Mouse (Mus musculus) forebrain, embryonic 13.5 days (tissue): Measurements from ENCODE around the gene Ifnar1. TPM values are rescaled to one million over a fixed set of nuclear protein-coding genes. Genes with fewer than 3 reads are reported as not detected.
"Not testable (repeated sequence)": the region's sequence is repeated elsewhere in the genome, so short reads cannot be mapped to it uniquely, and the experiment has no call there.

Source experiments
- ATAC-seq: fragments of 200-750 bp; cut with Nextera tagmentation; 2 replicates; pipeline ENCODE4 v1.8.0; 2017
- H3K27ac ChIP-seq: fragments of 300-500 bp; sonication (generic); 2 replicates; pipeline ENCODE4 v1.5.1; 2015; ENCODE audit warnings: inconsistent platforms, mild to moderate bottlenecking, moderate library complexity
- H3K27me3 ChIP-seq: fragments of 300-500 bp; sonication (generic); 2 replicates; pipeline ENCODE4 v1.6.1; 2015; ENCODE audit warnings: mild to moderate bottlenecking, inconsistent platforms
- H3K36me3 ChIP-seq: fragments of 300-500 bp; sonication (generic); 2 replicates; pipeline ENCODE4 v1.6.1; 2015; ENCODE audit warnings: mild to moderate bottlenecking, inconsistent platforms; ENCODE audit not compliant: poor library complexity, severe bottlenecking
- H3K4me1 ChIP-seq: fragments of 300-500 bp; sonication (generic); 2 replicates; pipeline ENCODE4 v1.6.1; 2015; ENCODE audit warnings: inconsistent platforms
- H3K4me2 ChIP-seq: fragments of 300-500 bp; sonication (generic); 2 replicates; pipeline ENCODE4 v1.6.1; 2015; ENCODE audit warnings: inconsistent platforms, mild to moderate bottlenecking, moderate library complexity
- H3K4me3 ChIP-seq: fragments of 300-500 bp; sonication (generic); 2 replicates; pipeline ENCODE4 v1.5.1; 2015; ENCODE audit warnings: mild to moderate bottlenecking, inconsistent platforms
- H3K9ac ChIP-seq: fragments of 300-500 bp; sonication (generic); 2 replicates; pipeline ENCODE4 v1.6.1; 2015; ENCODE audit warnings: mild to moderate bottlenecking, inconsistent platforms
- H3K9me3 ChIP-seq: fragments of 300-500 bp; sonication (generic); replicated peaks from 2 replicates; pipeline ENCODE4 v1.6.1; 2016; ENCODE audit warnings: inconsistent platforms
- WGBS: fragments of 180-500 bp; shearing (Covaris S2); methylation state at CpG from one replicate; pipeline ENCODE4 v1.1.7; 2015; 5-methylcytosine and 5-hydroxymethylcytosine counted together
- polyA plus RNA-seq: library from polyadenylated mRNA; unstranded; fragments of >200 nt; fragmentation: Nextera tagmentation; extraction: Ambion mirVana; gene quantifications from 2 replicates; pipeline ENCODE4 v1.2.1, GENCODE M21; 2015

The Ifnar1 gene
- polyA plus RNA-seq, 1 experiment from 2014 or later: 45.9 TPM

- Histone ChIP-seq H3K27me3 (no peaks in the 10 kb centered on the region), H3K4me2 (no peak overlapping the region), H3K9ac (no peak overlapping the region), H3K27ac (no peak overlapping the region), H3K4me3 (no peak overlapping the region), H3K9me3 (0 out of 2 replicates have a peak, but pooled peaks cover 5% of the 10 kb centered on the region), H3K4me1 (no peaks in the 10 kb centered on the region), H3K36me3 (no peaks in the 10 kb centered on the region)
- WGBS: 85% methylated on average over 5 of the region's 5 CpGs
- ATAC-seq: no peak
These were observed 37.0 kb downstream of the Ifnar1 start for GRCm38 (mm10) chr16:91522040-91522439.

- no peak for ATAC-seq
- no peaks in the 10 kb centered on the region for H3K27me3 ChIP-seq
- 78% methylated on average over 18 of the region's 18 CpGs for WGBS
- no peaks in the 10 kb centered on the region for H3K4me1 ChIP-seq
- 0 out of 2 replicates have a peak, but pooled peaks cover 5% of the 10 kb centered on the region for H3K9me3 ChIP-seq
- no peak overlapping the region for H3K9ac ChIP-seq
- H3K27ac ChIP-seq: no peak overlapping the region
- H3K36me3 ChIP-seq: no peaks in the 10 kb centered on the region
- no peak overlapping the region for H3K4me3 ChIP-seq
- no peak overlapping the region for H3K4me2 ChIP-seq
These were observed 37.7 kb downstream of the Ifnar1 start for GRCm38 (mm10) chr16:91522479-91523309.

- Histone ChIP-seq H3K36me3 (no peaks in the 10 kb centered on the region), H3K4me1 (no peaks in the 10 kb centered on the region), H3K4me2 (no peak overlapping the region), H3K9ac (no peak overlapping the region), H3K27ac (no peak overlapping the region), H3K4me3 (no peak overlapping the region), H3K9me3 (0 out of 2 replicates have a peak, but pooled peaks cover 5% of the 10 kb centered on the region), H3K27me3 (no peaks in the 10 kb centered on the region)
- ATAC-seq: no peak
- 83% methylated on average over 5 of the region's 5 CpGs for WGBS
These were observed 39.2 kb downstream of the Ifnar1 start for GRCm38 (mm10) chr16:91524206-91524605.

- WGBS: 94% methylated on average over 6 of the region's 6 CpGs
These were observed 41.2 kb downstream of the Ifnar1 start for GRCm38 (mm10) chr16:91526274-91526673.

GRCm38 (mm10) chr16:91527051-91527450 is 42.0 kb downstream of the Ifnar1 start:
- WGBS: 76% methylated on average over 10 of the region's 10 CpGs
- Histone ChIP-seq H3K36me3 (no peaks in the 10 kb centered on the region), H3K4me1 (no peaks in the 10 kb centered on the region), H3K27ac (no peak overlapping the region), H3K9ac (no peak overlapping the region), H3K4me2 (no peak overlapping the region), H3K4me3 (no peak overlapping the region), H3K27me3 (no peaks in the 10 kb centered on the region), H3K9me3 (0 out of 2 replicates have a peak, but pooled peaks cover 5% of the 10 kb centered on the region)
- ATAC-seq: no peak

More at GRCm38 (mm10) chr16:91526274-91526673, 41.2 kb downstream of the Ifnar1 start:
- ATAC-seq: no peak
- H3K27ac ChIP-seq: no peak overlapping the region
- H3K27me3 ChIP-seq: no peaks in the 10 kb centered on the region
- no peak overlapping the region for H3K9ac ChIP-seq
- no peaks in the 10 kb centered on the region for H3K4me1 ChIP-seq
- no peaks in the 10 kb centered on the region for H3K36me3 ChIP-seq
- H3K4me2 ChIP-seq: no peak overlapping the region
- no peak overlapping the region for H3K4me3 ChIP-seq
- 0 out of 2 replicates have a peak, but pooled peaks cover 5% of the 10 kb centered on the region for H3K9me3 ChIP-seq

GRCm38 (mm10) chr16:91527500-91527899 is 42.5 kb downstream of the Ifnar1 start:
- Histone ChIP-seq H3K9me3 (0 out of 2 replicates have a peak, but pooled peaks cover 5% of the 10 kb centered on the region), H3K4me1 (no peaks in the 10 kb centered on the region), H3K9ac (no peak overlapping the region), H3K27me3 (no peaks in the 10 kb centered on the region), H3K4me2 (no peak overlapping the region), H3K27ac (no peak overlapping the region), H3K4me3 (no peak overlapping the region), H3K36me3 (no peaks in the 10 kb centered on the region)
- 74% methylated on average over 5 of the region's 5 CpGs for WGBS
- ATAC-seq: no peak

GRCm38 (mm10) chr16:91528578-91528977 is 43.5 kb downstream of the Ifnar1 start:
- Histone ChIP-seq H3K9me3 (0 out of 2 replicates have a peak, but pooled peaks cover 5% of the 10 kb centered on the region), H3K27me3 (no peaks in the 10 kb centered on the region), H3K9ac (no peak overlapping the region), H3K4me1 (no peaks in the 10 kb centered on the region), H3K36me3 (no peaks in the 10 kb centered on the region), H3K4me2 (no peak overlapping the region), H3K4me3 (no peak overlapping the region), H3K27ac (no peak overlapping the region)
- ATAC-seq: no peak
- 82% methylated on average over 9 of the region's 9 CpGs for WGBS

- H3K27me3 ChIP-seq, H3K4me2 ChIP-seq, H3K4me1 ChIP-seq, H3K27ac ChIP-seq, ATAC-seq, H3K36me3 ChIP-seq, H3K9me3 ChIP-seq, H3K9ac ChIP-seq, H3K4me3 ChIP-seq: not testable (repeated sequence)
- 82% methylated on average over 4 of the region's 4 CpGs for WGBS
These were observed 45.8 kb downstream of the Ifnar1 start for GRCm38 (mm10) chr16:91530830-91531229.

GRCm38 (mm10) chr16:91531856-91532255 is 46.8 kb downstream of the Ifnar1 start:
- H3K4me1 ChIP-seq: no peaks in the 10 kb centered on the region
- H3K4me2 ChIP-seq: no peak overlapping the region
- H3K36me3 ChIP-seq: no peaks in the 10 kb centered on the region
- no peak for ATAC-seq
- 85% methylated on average over 6 of the region's 6 CpGs for WGBS
- H3K27me3 ChIP-seq: no peaks in the 10 kb centered on the region
- H3K9ac ChIP-seq: no peak overlapping the region
- H3K4me3 ChIP-seq: no peak overlapping the region
- no peaks in the 10 kb centered on the region for H3K9me3 ChIP-seq
- H3K27ac ChIP-seq: no peak overlapping the region

- no peak for ATAC-seq
- no peaks in the 10 kb centered on the region for H3K9me3 ChIP-seq
- no peaks in the 10 kb centered on the region for H3K27me3 ChIP-seq
- H3K4me2 ChIP-seq: no peak overlapping the region
- no peak overlapping the region for H3K9ac ChIP-seq
- WGBS: 57% methylated on average over 2 of the region's 2 CpGs
- H3K36me3 ChIP-seq: no peaks in the 10 kb centered on the region
- no peak overlapping the region for H3K27ac ChIP-seq
- H3K4me1 ChIP-seq: no peaks in the 10 kb centered on the region
- no peak overlapping the region for H3K4me3 ChIP-seq
These were observed 47.4 kb downstream of the Ifnar1 start for GRCm38 (mm10) chr16:91532429-91532828.

GRCm38 (mm10) chr16:91533097-91534001 is 48.3 kb downstream of the Ifnar1 start:
- H3K27me3 ChIP-seq: no peaks in the 10 kb centered on the region
- WGBS: 76% methylated on average over 23 of the region's 23 CpGs
- H3K4me1 ChIP-seq: no peaks in the 10 kb centered on the region
- no peak overlapping the region for H3K27ac ChIP-seq
- no peaks in the 10 kb centered on the region for H3K36me3 ChIP-seq
- no peak for ATAC-seq
- H3K4me3 ChIP-seq: no peak overlapping the region
- H3K4me2 ChIP-seq: no peak overlapping the region
- H3K9me3 ChIP-seq: no peaks in the 10 kb centered on the region
- H3K9ac ChIP-seq: no peak overlapping the region

GRCm38 (mm10) chr16:91534477-91534876 is 49.4 kb downstream of the Ifnar1 start:
- 49% methylated on average over 13 of the region's 13 CpGs for WGBS
- Histone ChIP-seq H3K9ac (no peak overlapping the region), H3K36me3 (no peaks in the 10 kb centered on the region), H3K9me3 (no peaks in the 10 kb centered on the region), H3K4me1 (no peaks in the 10 kb centered on the region), H3K27ac (no peak overlapping the region), H3K27me3 (no peaks in the 10 kb centered on the region), H3K4me2 (no peak overlapping the region), H3K4me3 (no peak overlapping the region)
- no peak for ATAC-seq
